Mouse (Mus musculus) MEL (cell line): ENCODE data around the gene Tent5b. TPM values are rescaled to one million over a fixed set of nuclear protein-coding genes. Genes with fewer than 3 reads are reported as not detected.

ENCODE experiments used
- DNase-seq: peaks from one replicate; pipeline ENCODE4 v3.0.0; 2011; ENCODE audit warnings: low read depth, low spot score
- H3K27ac ChIP-seq: 2 replicates; pipeline ENCODE4 v1.5.1; 2012; ENCODE audit warnings: low read depth, mild to moderate bottlenecking, control low read depth, low read length, moderate library complexity; ENCODE audit not compliant: control insufficient read depth
- H3K27me3 ChIP-seq, 2 experiments: fragments of 150-350 bp in 1 of 2; sonication (generic) in 1 of 2; 2 replicates each; pipeline ENCODE4 v1.6.1; 2012; ENCODE audit warnings: low read length in 2 of 2, mild to moderate bottlenecking in 2 of 2, improper control_type of control experiment in 1 of 2, moderate library complexity in 1 of 2; ENCODE audit not compliant: insufficient read depth in 2 of 2, control insufficient read depth in 1 of 2
- H3K36me3 ChIP-seq, 2 experiments: 2 replicates each; pipeline ENCODE4 v1.6.1; 2012 to 2014; ENCODE audit warnings: low read length in 2 of 2, improper control_type of control experiment in 1 of 2, inconsistent platforms in 1 of 2, mild to moderate bottlenecking in 1 of 2; ENCODE audit not compliant: insufficient read depth in 2 of 2, control insufficient read depth in 1 of 2
- H3K4me1 ChIP-seq, 2 experiments: fragments of 150-350 bp in 1 of 2; sonication (generic) in 1 of 2; 2 replicates each; pipeline ENCODE4 v1.6.1; 2012; ENCODE audit warnings: low read length in 2 of 2, improper control_type of control experiment in 1 of 2, mild to moderate bottlenecking in 1 of 2; ENCODE audit not compliant: insufficient read depth in 2 of 2, control insufficient read depth in 1 of 2
- H3K4me3 ChIP-seq, 2 experiments: fragments of 150-350 bp in 1 of 2; sonication (generic) in 1 of 2; 2 replicates each; pipeline ENCODE4 v1.5.1; 2012; ENCODE audit warnings: low read depth in 2 of 2, low read length in 2 of 2, mild to moderate bottlenecking in 2 of 2, moderate library complexity in 2 of 2, control low read depth in 1 of 2, improper control_type of control experiment in 1 of 2; ENCODE audit not compliant: control insufficient read depth in 1 of 2, insufficient read depth in 1 of 2
- H3K79me2 ChIP-seq: 2 replicates; pipeline ENCODE4 v1.6.1; 2012; ENCODE audit warnings: mild to moderate bottlenecking, low read length, moderate library complexity; ENCODE audit not compliant: control insufficient read depth, poor library complexity, insufficient read depth
- H3K9ac ChIP-seq: 2 replicates; pipeline ENCODE4 v1.6.1; 2012; ENCODE audit warnings: low read depth, mild to moderate bottlenecking, control low read depth, low read length, moderate library complexity; ENCODE audit not compliant: control insufficient read depth, poor library complexity, severe bottlenecking
- H3K9me3 ChIP-seq: fragments of 150-350 bp; sonication (generic); replicated peaks from 2 replicates; pipeline ENCODE4 v1.6.1; 2012; ENCODE audit warnings: mild to moderate bottlenecking, low read length, improper control_type of control experiment, moderate library complexity; ENCODE audit not compliant: insufficient read depth
- BHLHE40 ChIP-seq: IDR thresholded peaks from 2 replicates; pipeline ENCODE4 v1.6.1; 2012; ENCODE audit warnings: low read depth, mild to moderate bottlenecking, inconsistent platforms, low read length, improper control_type of control experiment, borderline replicate concordance
- CHD1 ChIP-seq: IDR thresholded peaks from 2 replicates; pipeline ENCODE4 v1.6.1; 2012; ENCODE audit warnings: low read depth, mild to moderate bottlenecking, inconsistent platforms, low read length, improper control_type of control experiment
- CHD2 ChIP-seq: IDR thresholded peaks from 2 replicates; pipeline ENCODE4 v1.6.1; 2011; ENCODE audit warnings: low read length, improper control_type of control experiment
- CTCF ChIP-seq, 3 experiments: IDR thresholded peaks in 2 of 3; conservative IDR thresholded peaks in 1 of 3; 2 replicates each; pipeline ENCODE4 v1.5.1; 2011 to 2012; ENCODE audit warnings: low read length in 3 of 3, low read depth in 2 of 3, mild to moderate bottlenecking in 2 of 3, improper control_type of control experiment in 1 of 3, inconsistent platforms in 1 of 3, mixed read lengths in 1 of 3, moderate library complexity in 1 of 3; ENCODE audit not compliant: control insufficient read depth in 1 of 3, insufficient read depth in 1 of 3, poor library complexity in 1 of 3, severe bottlenecking in 1 of 3
- E2F4 ChIP-seq: IDR thresholded peaks from 2 replicates; pipeline ENCODE4 v1.6.1; 2011; ENCODE audit warnings: low read depth, low read length, improper control_type of control experiment, borderline replicate concordance
- EP300 ChIP-seq, 2 experiments: IDR thresholded peaks; 2 replicates each; pipeline ENCODE4 v1.6.1; 2011; ENCODE audit warnings: improper control_type of control experiment in 2 of 2, low read length in 2 of 2, low read depth in 1 of 2, mild to moderate bottlenecking in 1 of 2
- GABPA ChIP-seq: IDR thresholded peaks from 2 replicates; pipeline ENCODE4 v1.6.1; 2012; ENCODE audit warnings: low read depth, mild to moderate bottlenecking, inconsistent platforms, low read length, improper control_type of control experiment, moderate library complexity
- HCFC1 ChIP-seq: IDR thresholded peaks from 2 replicates; pipeline ENCODE4 v1.6.1; 2012; ENCODE audit warnings: low read depth, mild to moderate bottlenecking, inconsistent platforms, low read length, improper control_type of control experiment, moderate library complexity
- MAFK ChIP-seq: IDR thresholded peaks from 2 replicates; pipeline ENCODE4 v1.6.1; 2011; ENCODE audit warnings: low read depth, mild to moderate bottlenecking, low read length, improper control_type of control experiment, borderline replicate concordance
- MEF2A ChIP-seq: IDR thresholded peaks from 2 replicates; pipeline ENCODE4 v1.6.1; 2014; ENCODE audit warnings: low read depth, mild to moderate bottlenecking, inconsistent platforms, low read length, improper control_type of control experiment; ENCODE audit not compliant: poor library complexity, insufficient replicate concordance, severe bottlenecking; ENCODE audit errors: extremely low read depth
- MXI1 ChIP-seq: IDR thresholded peaks from 2 replicates; pipeline ENCODE4 v1.6.1; 2011; ENCODE audit warnings: mild to moderate bottlenecking, low read depth, low read length, improper control_type of control experiment
- MYB ChIP-seq: IDR thresholded peaks from 2 replicates; pipeline ENCODE4 v1.6.1; 2011; ENCODE audit warnings: mild to moderate bottlenecking, low read depth, low read length, improper control_type of control experiment
- MYC ChIP-seq: IDR thresholded peaks from 2 replicates; pipeline ENCODE4 v1.6.1; 2011; ENCODE audit warnings: low read depth, mild to moderate bottlenecking, low read length, improper control_type of control experiment, moderate library complexity
- NELFE ChIP-seq: IDR thresholded peaks from 2 replicates; pipeline ENCODE4 v1.6.1; 2011; ENCODE audit warnings: low read depth, low read length, improper control_type of control experiment
- POLR2A ChIP-seq, 2 experiments: IDR thresholded peaks; 2 replicates each; pipeline ENCODE4 v1.6.1; 2011 to 2012; ENCODE audit warnings: low read length in 2 of 2, mild to moderate bottlenecking in 2 of 2, control low read depth in 1 of 2, improper control_type of control experiment in 1 of 2, low read depth in 1 of 2, moderate library complexity in 1 of 2; ENCODE audit not compliant: control insufficient read depth in 1 of 2, insufficient read depth in 1 of 2, poor library complexity in 1 of 2
- RAD21 ChIP-seq: IDR thresholded peaks from 2 replicates; pipeline ENCODE4 v1.6.1; 2011; ENCODE audit warnings: mild to moderate bottlenecking, low read depth, low read length, improper control_type of control experiment
- RCOR1 ChIP-seq: IDR thresholded peaks from 2 replicates; pipeline ENCODE4 v1.6.1; 2012; ENCODE audit warnings: low read depth, mild to moderate bottlenecking, inconsistent platforms, low read length, improper control_type of control experiment
- SIN3A ChIP-seq: IDR thresholded peaks from 2 replicates; pipeline ENCODE4 v1.6.1; 2012; ENCODE audit warnings: low read length, improper control_type of control experiment, inconsistent platforms
- TAL1 ChIP-seq: IDR thresholded peaks from 2 replicates; pipeline ENCODE4 v1.6.1; 2012; ENCODE audit warnings: mild to moderate bottlenecking, inconsistent platforms, low read length, moderate library complexity, mixed read lengths
- USF1 ChIP-seq: IDR thresholded peaks from 2 replicates; pipeline ENCODE4 v1.6.1; 2014; ENCODE audit warnings: low read depth, mild to moderate bottlenecking, inconsistent platforms, low read length, improper control_type of control experiment, moderate library complexity
- USF2 ChIP-seq, 2 experiments: IDR thresholded peaks; 2 replicates each; pipeline ENCODE4 v1.6.1; 2011 to 2012; ENCODE audit warnings: improper control_type of control experiment in 2 of 2, low read length in 2 of 2, borderline replicate concordance in 1 of 2, inconsistent platforms in 1 of 2, low read depth in 1 of 2, mild to moderate bottlenecking in 1 of 2; ENCODE audit not compliant: insufficient read depth in 1 of 2
- ZC3H11A ChIP-seq: IDR thresholded peaks from 2 replicates; pipeline ENCODE4 v1.6.1; 2012; ENCODE audit warnings: low read depth, mild to moderate bottlenecking, inconsistent platforms, low read length, improper control_type of control experiment
- ZMIZ1 ChIP-seq: IDR thresholded peaks from 2 replicates; pipeline ENCODE4 v1.6.1; 2012; ENCODE audit warnings: low read depth, mild to moderate bottlenecking, inconsistent platforms, low read length, improper control_type of control experiment, moderate library complexity
- ZNF384 ChIP-seq: IDR thresholded peaks from 2 replicates; pipeline ENCODE4 v1.6.1; 2012; ENCODE audit warnings: low read depth, mild to moderate bottlenecking, inconsistent platforms, low read length, improper control_type of control experiment
- polyA plus RNA-seq, 2 experiments: library from polyadenylated mRNA; stranded (reverse) in 1 of 2; unstranded in 1 of 2; fragments of >175 nt in 1 of 2; fragments of >200 nt in 1 of 2; gene quantifications; 2 replicates each; pipeline versions ENCODE4 v1.2.1 to v1.2.4; 2012; ENCODE audit warnings: low replicate concordance in 2 of 2, low read depth in 1 of 2; ENCODE audit not compliant: insufficient read length in 2 of 2, insufficient read depth in 1 of 2, missing spikeins in 1 of 2
- total RNA-seq: library from RNA; depleted of rRNA; stranded (reverse); fragments of 300-350 nt; gene quantifications from 2 replicates; pipeline ENCODE4 v1.2.3, GENCODE M21; 2012

Gene Tent5b
- total and polyA plus RNA-seq, 3 experiments: 2.5 to 3.6 TPM; not detected in 1

DNA sequence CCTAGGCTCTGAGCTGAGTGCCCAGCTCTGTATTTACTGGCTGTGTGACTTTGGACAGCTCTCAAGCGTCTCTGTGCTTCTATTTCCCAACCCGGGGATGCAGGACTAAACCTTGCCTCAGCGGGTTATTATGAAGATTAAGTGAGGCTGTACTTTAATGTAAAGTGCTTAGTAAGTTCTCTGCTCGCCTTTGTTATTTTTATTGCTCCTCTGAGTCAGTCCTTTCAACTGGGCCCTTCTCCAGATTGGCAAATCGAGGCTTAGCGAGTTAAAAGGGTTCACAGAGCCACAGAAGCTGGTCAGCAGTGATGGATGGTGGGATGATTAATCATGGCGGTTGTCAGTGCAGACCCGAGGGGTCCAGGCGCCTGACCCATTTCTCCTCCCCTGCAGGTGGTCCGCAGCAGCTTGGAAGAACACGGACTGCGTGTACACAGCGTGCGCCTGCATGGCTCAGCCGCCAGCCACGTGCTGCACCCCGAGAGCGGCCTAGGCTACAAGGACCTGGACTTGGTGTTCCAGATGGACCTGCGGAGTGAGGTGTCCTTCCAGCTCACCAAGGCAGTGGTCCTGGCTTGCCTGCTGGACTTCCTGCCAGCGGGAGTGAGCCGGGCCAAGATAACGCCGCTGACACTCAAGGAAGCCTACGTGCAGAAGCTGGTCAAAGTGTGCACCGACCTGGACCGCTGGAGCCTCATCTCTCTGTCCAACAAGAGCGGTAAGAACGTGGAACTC, 5.9 kb downstream of the Tent5b start:
- H3K27me3 ChIP-seq: no peaks in the 10 kb centered on the region
- no peak overlapping the region for H3K27ac ChIP-seq
- DNase-seq: no peak
- no peaks in the 10 kb centered on the region for H3K9me3 ChIP-seq
- H3K36me3 ChIP-seq: no peaks in the 10 kb centered on the region
- H3K4me1 ChIP-seq: peaks cover 0 to 10% of the 10 kb centered on the region in 2 experiments; a peak in 2 of 4 replicates
- no peak overlapping the region for H3K4me3 ChIP-seq
- TF ChIP-seq GABPA: no peak
- no peak for TF ChIP-seq CTCF (IDR thresholded peaks at IDR 0.05 in 2 of 3, conservative IDR thresholded peaks at IDR 0.05 in 1 of 3; ENCODE audit: control insufficient read depth in 1 of 3, insufficient read depth in 1 of 3, low read depth in 2 of 3, low read length in 3 of 3, poor library complexity in 1 of 3, severe bottlenecking in 1 of 3)
- no peak for TF ChIP-seq HCFC1
- no peak for TF ChIP-seq SIN3A
- TF ChIP-seq CHD2: no peak
- no peak for TF ChIP-seq ZC3H11A
- TF ChIP-seq MEF2A: no peak
- TF ChIP-seq ZNF384: no peak
- TF ChIP-seq ZMIZ1: no peak
- no peak for TF ChIP-seq EP300 (IDR thresholded peaks at IDR 0.05; ENCODE audit: low read depth in 1 of 2, low read length in 2 of 2)
- TF ChIP-seq NELFE: no peak
- TF ChIP-seq TAL1: no peak
- TF ChIP-seq BHLHE40: no peak
- no peak for TF ChIP-seq MAFK
- no peak for TF ChIP-seq POLR2A (IDR thresholded peaks at IDR 0.05; ENCODE audit: control insufficient read depth in 1 of 2, insufficient read depth in 1 of 2, low read depth in 1 of 2, low read length in 2 of 2, poor library complexity in 1 of 2)
- no peak for TF ChIP-seq CHD1
- TF ChIP-seq RCOR1: no peak
- no peak for TF ChIP-seq USF1
- no peak overlapping the region for H3K9ac ChIP-seq
- H3K79me2 ChIP-seq: no peaks in the 10 kb centered on the region

- Histone ChIP-seq H3K4me1 (peaks cover 0 to 9% of the 10 kb centered on the region in 2 experiments; a peak in 1 of 4 replicates), H3K9ac (no peak overlapping the region), H3K4me3 (no peak overlapping the region), H3K27me3 (no peaks in the 10 kb centered on the region), H3K36me3 (no peaks in the 10 kb centered on the region), H3K9me3 (no peaks in the 10 kb centered on the region), H3K27ac (no peak overlapping the region), H3K79me2 (no peaks in the 10 kb centered on the region)
- DNase-seq: no peak
- TF ChIP-seq ZC3H11A (no peak), RAD21 (no peak), MXI1 (no peak), USF1 (no peak), CHD2 (no peak), BHLHE40 (no peak), CHD1 (no peak), MYB (no peak), E2F4 (no peak), USF2 (IDR thresholded peaks at IDR 0.05; ENCODE audit: borderline replicate concordance in 1 of 2, insufficient read depth in 1 of 2, low read depth in 1 of 2, low read length in 2 of 2) (no peak), EP300 (IDR thresholded peaks at IDR 0.05; ENCODE audit: low read depth in 1 of 2, low read length in 2 of 2) (no peak), GABPA (no peak), NELFE (no peak), MYC (no peak)
Observed at GRCm38 (mm10) chr4:133486673-133487357, 6.9 kb downstream of the Tent5b start.
